Mouse (Mus musculus) fat pad, adult 2 months (tissue): ENCODE measurements around the gene Zglp1.

Experiments used
- DNase-seq: peaks from one replicate; pipeline ENCODE4 v3.0.0-alpha.2; 2011; ENCODE audit warnings: low read depth, low spot score; ENCODE audit errors: extremely low read depth

Zglp1 gene

DNA sequence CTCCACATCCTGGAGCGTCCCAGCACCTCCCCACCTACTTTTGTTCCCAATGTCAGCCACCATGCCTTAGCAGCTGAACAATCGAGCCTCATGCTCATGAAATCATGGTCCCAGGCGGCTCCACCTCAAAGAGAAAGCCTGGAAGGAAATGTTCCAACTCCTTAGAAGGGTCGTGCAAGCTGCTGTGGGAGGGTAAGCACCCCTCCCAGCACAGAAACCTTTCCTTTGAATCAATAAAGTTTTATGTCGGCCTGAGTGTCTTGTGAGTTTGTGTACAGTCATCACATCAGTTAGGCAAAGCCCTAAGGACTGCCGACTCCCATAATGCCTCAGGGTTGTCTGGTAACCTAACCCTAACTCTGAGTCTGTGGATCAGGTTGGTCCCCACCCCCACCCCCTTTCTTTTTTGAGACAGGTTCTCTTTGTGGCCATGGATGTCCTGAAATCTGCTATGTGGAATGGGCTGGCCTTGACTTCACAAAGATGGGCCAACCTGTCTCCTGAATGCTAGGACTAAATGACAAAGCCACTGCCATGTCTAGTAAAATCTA is 38.3 kb downstream of the Zglp1 start:
- DNase-seq, result no peak

DNA sequence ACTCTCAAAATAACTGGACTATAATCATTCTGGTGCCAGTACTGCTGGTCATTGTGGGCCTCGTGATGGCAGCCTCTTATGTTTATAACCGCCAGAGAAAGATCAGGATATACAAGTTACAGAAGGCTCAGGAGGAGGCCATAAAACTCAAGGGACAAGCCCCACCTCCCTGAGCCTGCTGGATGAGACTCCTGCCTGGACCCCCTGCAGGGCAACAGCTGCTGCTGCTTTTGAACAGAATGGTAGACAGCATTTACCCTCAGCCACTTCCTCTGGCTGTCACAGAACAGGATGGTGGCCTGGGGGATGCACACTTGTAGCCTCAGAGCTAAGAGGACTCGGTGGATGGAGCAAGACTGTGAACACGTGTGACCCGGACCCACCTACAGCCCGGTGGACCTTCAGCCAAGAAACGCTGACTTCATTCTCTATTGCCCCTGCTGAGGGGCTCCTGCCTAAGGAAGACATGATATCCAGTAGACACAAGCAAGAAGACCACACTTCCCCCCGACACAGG is 39.1 kb downstream of the Zglp1 start:
- DNase-seq, result no peak

DNA sequence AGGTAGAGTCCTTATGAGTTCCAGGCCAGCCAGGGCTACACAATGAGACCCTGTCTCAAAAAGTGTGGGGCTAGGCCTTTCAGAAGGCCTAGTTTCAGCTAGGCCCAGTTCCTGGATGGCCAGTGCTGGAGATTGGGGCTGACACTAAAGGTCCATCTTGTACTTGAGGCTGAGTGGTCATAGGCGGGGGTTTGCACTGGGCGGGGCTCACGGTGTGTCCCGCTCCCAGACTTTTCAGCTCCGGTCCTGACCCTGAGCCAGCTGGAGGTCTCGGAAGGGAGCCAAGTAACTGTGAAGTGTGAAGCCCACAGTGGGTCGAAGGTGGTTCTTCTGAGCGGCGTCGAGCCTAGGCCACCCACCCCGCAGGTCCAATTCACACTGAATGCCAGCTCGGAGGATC is 40.0 kb downstream of the Zglp1 start:
- no peak for DNase-seq

- no peak for DNase-seq
Measured at GRCm38 (mm10) chr9:21025258-21025810, 41.6 kb downstream of the Zglp1 start.

- no peak for DNase-seq
Measured at GRCm38 (mm10) chr9:21022726-21023125, 44.2 kb downstream of the Zglp1 start.

- no peak for DNase-seq
Measured at GRCm38 (mm10) chr9:21022288-21022687, 44.6 kb downstream of the Zglp1 start.

DNA sequence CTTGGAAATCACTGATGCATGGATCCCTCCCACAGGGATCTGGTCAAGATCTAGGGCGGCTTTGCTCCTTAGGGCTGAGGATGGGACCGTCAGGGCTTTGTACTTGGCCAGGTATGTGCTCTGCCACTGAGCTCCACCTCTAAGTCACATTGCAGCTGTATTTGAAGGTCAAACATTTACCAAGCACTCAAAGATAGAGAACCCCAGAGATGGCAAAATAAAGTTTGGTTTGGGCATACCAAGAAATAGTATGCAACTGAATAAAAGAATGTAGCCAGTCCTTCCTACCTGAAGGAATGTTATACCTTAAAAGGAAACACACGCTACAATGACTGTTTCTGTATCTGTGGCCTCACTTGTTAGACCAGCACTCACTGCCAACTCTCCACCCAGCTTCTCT is 45.5 kb downstream of the Zglp1 start:
- DNase-seq, result no peak

- no peak for DNase-seq
Measured at GRCm38 (mm10) chr9:21018600-21018999, 48.3 kb downstream of the Zglp1 start.

GRCm38 (mm10) chr9:21017177-21017575 is 49.7 kb downstream of the Zglp1 start:
- no peak for DNase-seq

DNA sequence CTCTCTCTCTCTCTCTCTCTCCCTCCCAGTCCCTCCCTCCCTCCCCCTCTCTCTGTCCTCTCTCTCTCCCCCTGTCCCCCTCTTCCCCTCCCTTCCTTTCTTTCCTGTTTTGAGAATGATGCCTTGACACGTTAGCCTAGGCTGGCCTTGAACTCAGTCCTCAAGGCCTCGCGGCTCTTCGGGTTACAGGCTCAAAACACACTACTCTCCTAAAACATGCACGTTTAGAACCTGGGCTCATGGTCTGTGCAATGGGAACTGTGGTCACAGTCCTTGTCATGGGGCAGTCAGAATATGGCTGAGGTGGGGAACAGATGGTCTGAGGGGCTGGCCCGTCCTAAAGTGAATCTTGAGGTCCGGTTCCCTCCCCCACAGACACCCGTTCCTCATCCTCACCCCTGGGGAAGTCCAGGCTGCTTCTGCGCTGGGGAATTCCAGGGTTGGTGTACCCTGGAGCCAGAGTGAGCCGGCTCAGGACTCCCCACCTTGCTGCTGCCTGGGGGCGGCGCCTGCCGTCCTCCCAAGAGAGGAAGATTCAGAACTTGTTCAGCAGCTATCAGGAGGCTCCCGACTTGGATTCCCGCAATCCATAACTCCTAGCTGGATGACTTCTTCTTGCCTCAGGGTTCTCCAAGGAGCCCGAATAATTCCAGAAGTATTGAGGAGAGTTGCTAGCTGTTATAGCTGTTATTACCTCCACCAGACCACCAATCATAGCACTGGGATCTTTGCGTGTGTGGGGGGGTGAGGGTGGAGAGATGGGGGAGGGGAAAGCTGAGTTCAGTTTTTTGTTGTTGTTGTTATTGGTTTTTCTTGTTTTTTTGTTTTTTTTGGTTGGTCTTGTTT is 50.3 kb downstream of the Zglp1 start:
- DNase-seq, result no peak

DNA sequence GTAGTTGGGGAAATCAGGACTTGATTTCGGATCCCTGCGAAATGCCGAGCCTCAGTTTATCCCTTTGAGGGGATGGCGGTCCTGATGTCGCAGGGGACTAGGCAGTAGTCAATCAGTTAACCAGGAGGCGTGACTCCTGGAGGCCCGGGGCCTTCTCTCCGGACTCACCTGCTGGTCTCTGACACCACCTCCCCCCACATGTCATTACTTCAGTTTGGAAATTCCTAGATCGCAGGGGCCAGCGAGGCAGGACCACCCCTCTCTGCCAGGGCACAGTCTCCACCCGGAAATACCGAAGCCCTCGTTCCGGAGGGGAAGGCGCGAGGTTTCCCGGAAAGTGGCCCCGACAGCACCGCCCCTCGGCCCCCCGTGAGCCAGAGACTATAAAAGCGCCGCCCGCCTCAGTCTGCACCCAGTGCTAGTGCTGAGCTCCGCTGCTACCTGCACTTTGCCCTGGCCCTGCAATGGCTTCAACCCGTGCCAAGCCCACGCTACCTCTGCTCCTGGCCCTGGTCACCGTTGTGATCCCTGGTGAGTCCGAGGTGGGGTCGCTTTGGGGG is 51.2 kb downstream of the Zglp1 start, which contains the start of gene Icam1:
Gene Icam1, plus strand, starts transcription at position 415 of the 560 bp plus-strand sequence.
- DNase-seq, result no peak

GRCm38 (mm10) chr9:21014691-21015570 is 52.0 kb downstream of the Zglp1 start:
- DNase-seq, result no peak
